ENCODE assay signal across 9 mouse cellular contexts in genomic region chr1:70128035-70128434, GRCm38 (mm10).
A peak's percentile ranks its signal among the peaks of the same experiment; 100 is the strongest.
DNase-seq lines count a peak whose midpoint lies in the region; ATAC-seq lines count a peak whose summit lies in the region.
"Had no signal": no experiment of that assay in that cellular context is flagged by ENCODE, and none has a peak within 500 bp of the region (broad histone marks: within the 10 kb centered on the region; RNA-seq: fewer than 3 reads in every experiment).

No protein-coding gene starts in this region.

- ATAC-seq in heart, embryonic 11.5 days (replicated peaks; ENCODE audit: insufficient number of reproducible peaks, low FRiP score, low TSS enrichment) = no peak
- ATAC-seq in megakaryocyte progenitor cell, adult 5-6 weeks (replicated peaks; ENCODE audit: poor library complexity) = peak; percentile 57; the same call in 1 of the 2 replicates
- ATAC-seq in inflammation-experienced regulatory T-cells, adult 6 months = no peak
- no peak for ATAC-seq in hindbrain, embryonic 12.5 days (ENCODE audit: low FRiP score)

- H3K4me2 ChIP-seq in heart, embryonic 11.5 days = no peak overlapping the region
- no peak overlapping the region for H3K4me2 ChIP-seq in hindbrain, embryonic 12.5 days (replicated peaks)
- H3K4me2 ChIP-seq: heart, embryonic 15.5 days had no signal

- no peaks in the 10 kb centered on the region for H3K27me3 ChIP-seq in heart, embryonic 11.5 days (ENCODE audit: control insufficient read depth, insufficient read depth, low read length)
- no peaks in the 10 kb centered on the region for H3K27me3 ChIP-seq in hindbrain, embryonic 12.5 days
- H3K27me3 ChIP-seq: heart, embryonic 15.5 days had no signal

- no peaks in the 10 kb centered on the region for H3K9me3 ChIP-seq in heart, embryonic 11.5 days (replicated peaks; ENCODE audit: control insufficient read depth, low read length)
- H3K9me3 ChIP-seq in hindbrain, embryonic 12.5 days (replicated peaks) = no peaks in the 10 kb centered on the region
- H3K9me3 ChIP-seq: heart, embryonic 15.5 days had no signal

- no peak overlapping the region for H3K9ac ChIP-seq in heart, embryonic 11.5 days (ENCODE audit: low read depth, low read length)
- no peak overlapping the region for H3K9ac ChIP-seq in hindbrain, embryonic 12.5 days
- H3K9ac ChIP-seq: heart, embryonic 15.5 days had no signal

- DNase-seq in heart, postnatal 4 days = peak; percentile 30
- DNase-seq in right cerebral cortex, postnatal 14 days = peak; percentile 39
- DNase-seq in right cerebral cortex, adult 18-20 months = no peak
- peak; percentile 60 for DNase-seq in brain, adult 2 months (ENCODE audit: low read depth, low spot score)

- H3K4me3 ChIP-seq in heart, embryonic 11.5 days (ENCODE audit: low read depth, low read length) = no peak overlapping the region
- no peak overlapping the region for H3K4me3 ChIP-seq in hindbrain, embryonic 12.5 days
- H3K4me3 ChIP-seq: heart, embryonic 15.5 days had no signal

- no peaks in the 10 kb centered on the region for H3K36me3 ChIP-seq in heart, embryonic 11.5 days (ENCODE audit: control insufficient read depth, insufficient read depth, low read length)
- H3K36me3 ChIP-seq in hindbrain, embryonic 12.5 days = no peaks in the 10 kb centered on the region
- H3K36me3 ChIP-seq: heart, embryonic 15.5 days had no signal

- WGBS in heart, embryonic 11.5 days (ENCODE audit: insufficient replicate concordance) = 48% methylated on average over 2 of the region's 2 CpGs
- 72% methylated on average over 2 of the region's 2 CpGs for WGBS in hindbrain, embryonic 12.5 days

- no peak overlapping the region for H3K27ac ChIP-seq in heart, embryonic 11.5 days (ENCODE audit: low read depth, low read length)
- no peak overlapping the region for H3K27ac ChIP-seq in hindbrain, embryonic 12.5 days
- H3K27ac ChIP-seq: heart, embryonic 15.5 days had no signal

- H3K4me1 ChIP-seq in heart, embryonic 11.5 days (ENCODE audit: control insufficient read depth, insufficient read depth, low read length) = no peaks in the 10 kb centered on the region
- no peaks in the 10 kb centered on the region for H3K4me1 ChIP-seq in hindbrain, embryonic 12.5 days
- H3K4me1 ChIP-seq: heart, embryonic 15.5 days had no signal
